Mouse (Mus musculus) forebrain, embryonic 13.5 days (tissue): Measurements from ENCODE around the gene St7. TPM values are rescaled to one million over a fixed set of nuclear protein-coding genes. Genes with fewer than 3 reads are reported as not detected.
"Not testable (repeated sequence)": the region's sequence is repeated elsewhere in the genome, so short reads cannot be mapped to it uniquely, and the experiment has no call there.

Experiments
- ATAC-seq: fragments of 200-750 bp; cut with Nextera tagmentation; 2 replicates; pipeline ENCODE4 v1.8.0; 2017
- H3K27ac ChIP-seq: fragments of 300-500 bp; sonication (generic); 2 replicates; pipeline ENCODE4 v1.5.1; 2015; ENCODE audit warnings: inconsistent platforms, mild to moderate bottlenecking, moderate library complexity
- H3K27me3 ChIP-seq: fragments of 300-500 bp; sonication (generic); 2 replicates; pipeline ENCODE4 v1.6.1; 2015; ENCODE audit warnings: mild to moderate bottlenecking, inconsistent platforms
- H3K36me3 ChIP-seq: fragments of 300-500 bp; sonication (generic); 2 replicates; pipeline ENCODE4 v1.6.1; 2015; ENCODE audit warnings: mild to moderate bottlenecking, inconsistent platforms; ENCODE audit not compliant: poor library complexity, severe bottlenecking
- H3K4me1 ChIP-seq: fragments of 300-500 bp; sonication (generic); 2 replicates; pipeline ENCODE4 v1.6.1; 2015; ENCODE audit warnings: inconsistent platforms
- H3K4me2 ChIP-seq: fragments of 300-500 bp; sonication (generic); 2 replicates; pipeline ENCODE4 v1.6.1; 2015; ENCODE audit warnings: inconsistent platforms, mild to moderate bottlenecking, moderate library complexity
- H3K4me3 ChIP-seq: fragments of 300-500 bp; sonication (generic); 2 replicates; pipeline ENCODE4 v1.5.1; 2015; ENCODE audit warnings: mild to moderate bottlenecking, inconsistent platforms
- H3K9ac ChIP-seq: fragments of 300-500 bp; sonication (generic); 2 replicates; pipeline ENCODE4 v1.6.1; 2015; ENCODE audit warnings: mild to moderate bottlenecking, inconsistent platforms
- H3K9me3 ChIP-seq: fragments of 300-500 bp; sonication (generic); replicated peaks from 2 replicates; pipeline ENCODE4 v1.6.1; 2016; ENCODE audit warnings: inconsistent platforms
- WGBS: fragments of 180-500 bp; shearing (Covaris S2); methylation state at CpG from one replicate; pipeline ENCODE4 v1.1.7; 2015; 5-methylcytosine and 5-hydroxymethylcytosine counted together
- polyA plus RNA-seq: library from polyadenylated mRNA; unstranded; fragments of >200 nt; fragmentation: Nextera tagmentation; extraction: Ambion mirVana; gene quantifications from 2 replicates; pipeline ENCODE4 v1.2.1, GENCODE M21; 2015

Gene St7
- polyA plus RNA-seq, 1 experiment from 2014 or later, result 49.5 TPM

- H3K4me2 ChIP-seq, result no peak overlapping the region
- ATAC-seq, result no peak
- no peaks in the 10 kb centered on the region for H3K36me3 ChIP-seq
- peaks cover 4% of the 10 kb centered on the region; the same call in 1 of the 2 replicates for H3K9me3 ChIP-seq
- H3K4me1 ChIP-seq, result no peaks in the 10 kb centered on the region
- no peak overlapping the region for H3K4me3 ChIP-seq
- 83% methylated on average over 6 of the region's 6 CpGs for WGBS
- H3K27me3 ChIP-seq, result no peaks in the 10 kb centered on the region
- no peak overlapping the region for H3K9ac ChIP-seq
- H3K27ac ChIP-seq, result no peak overlapping the region
Measured at GRCm38 (mm10) chr6:17680266-17680925, 12.3 kb upstream of the St7 start.

GRCm38 (mm10) chr6:17681810-17682209 lies 10.9 kb upstream of the St7 start:
- WGBS, result 97% methylated on average over 8 of the region's 8 CpGs
- no peaks in the 10 kb centered on the region for H3K27me3 ChIP-seq
- H3K4me3 ChIP-seq, result no peak overlapping the region
- ATAC-seq, result 0 out of 2 replicates have a peak, but pooled peaks have one; percentile 4
- H3K4me1 ChIP-seq, result no peaks in the 10 kb centered on the region
- H3K27ac ChIP-seq, result no peak overlapping the region
- H3K9ac ChIP-seq, result no peak overlapping the region
- H3K4me2 ChIP-seq, result no peak overlapping the region
- no peaks in the 10 kb centered on the region for H3K36me3 ChIP-seq
- peaks cover 4% of the 10 kb centered on the region; the same call in 1 of the 2 replicates for H3K9me3 ChIP-seq

- H3K4me3 ChIP-seq, result no peak overlapping the region
- 91% methylated on average over 5 of the region's 5 CpGs for WGBS
- no peaks in the 10 kb centered on the region for H3K9me3 ChIP-seq
- H3K36me3 ChIP-seq, result no peaks in the 10 kb centered on the region
- H3K4me2 ChIP-seq, result no peak overlapping the region
- no peak overlapping the region for H3K9ac ChIP-seq
- H3K4me1 ChIP-seq, result peaks cover 4% of the 10 kb centered on the region; the same call in 1 of the 2 replicates
- ATAC-seq, result no peak
- H3K27ac ChIP-seq, result no peak overlapping the region
- H3K27me3 ChIP-seq, result no peaks in the 10 kb centered on the region
Measured at GRCm38 (mm10) chr6:17688676-17689075, 4.1 kb upstream of the St7 start.

- Histone ChIP-seq H3K4me1 (peaks cover 17% of the 10 kb centered on the region), H3K4me3 (peak overlapping the region; percentile 73), H3K27me3 (no peaks in the 10 kb centered on the region), H3K4me2 (peak overlapping the region; percentile 91), H3K9me3 (no peaks in the 10 kb centered on the region), H3K9ac (peak overlapping the region; percentile 84), H3K27ac (peak overlapping the region; percentile 78), H3K36me3 (0 out of 2 replicates have a peak, but pooled peaks cover 5% of the 10 kb centered on the region)
- peak; percentile 90 for ATAC-seq
- whole genome bisulfite sequencing, result under 1% methylated on average over 58 of the region's 97 CpGs
Measured at GRCm38 (mm10) chr6:17693726-17694549, 1.2 kb downstream of the St7 start.

- Histone ChIP-seq H3K4me1 (peaks cover 17% of the 10 kb centered on the region), H3K9ac (peak overlapping the region; percentile 84), H3K4me2 (peak overlapping the region; percentile 91), H3K4me3 (peak overlapping the region; percentile 73), H3K36me3 (0 out of 2 replicates have a peak, but pooled peaks cover 5% of the 10 kb centered on the region), H3K27me3 (no peaks in the 10 kb centered on the region), H3K9me3 (no peaks in the 10 kb centered on the region), H3K27ac (peak overlapping the region; percentile 78)
- under 1% methylated on average over 46 of the region's 46 CpGs for WGBS
- peak; percentile 72 for ATAC-seq
Measured at GRCm38 (mm10) chr6:17694550-17694951, 1.8 kb downstream of the St7 start.

- Histone ChIP-seq H3K4me2 (peak overlapping the region; percentile 34), H3K4me1 (peaks cover 26% of the 10 kb centered on the region), H3K27ac (no peak overlapping the region), H3K27me3 (no peaks in the 10 kb centered on the region), H3K9ac (no peak overlapping the region), H3K9me3 (no peaks in the 10 kb centered on the region), H3K4me3 (no peak overlapping the region), H3K36me3 (0 out of 2 replicates have a peak, but pooled peaks cover 5% of the 10 kb centered on the region)
- ATAC-seq, result no peak
- 53% methylated on average over 5 of the region's 5 CpGs for WGBS
Measured at GRCm38 (mm10) chr6:17696321-17696734, 3.6 kb downstream of the St7 start.

- H3K27ac ChIP-seq, result no peak overlapping the region
- H3K4me3 ChIP-seq, result no peak overlapping the region
- peak; percentile 79 for ATAC-seq
- H3K27me3 ChIP-seq, result no peaks in the 10 kb centered on the region
- H3K4me1 ChIP-seq, result peaks cover 16% of the 10 kb centered on the region
- 0 out of 2 replicates have a peak overlapping the region, but pooled peaks have one; percentile 16 for H3K4me2 ChIP-seq
- 31% methylated on average over 7 of the region's 7 CpGs for WGBS
- no peak overlapping the region for H3K9ac ChIP-seq
- 0 out of 2 replicates have a peak, but pooled peaks cover 5% of the 10 kb centered on the region for H3K36me3 ChIP-seq
- H3K9me3 ChIP-seq, result no peaks in the 10 kb centered on the region
Measured at GRCm38 (mm10) chr6:17700936-17701612, 8.3 kb downstream of the St7 start.

GRCm38 (mm10) chr6:17704038-17704437 lies 11.3 kb downstream of the St7 start:
- not testable (repeated sequence) for H3K27ac ChIP-seq, H3K27me3 ChIP-seq, H3K36me3 ChIP-seq, H3K9ac ChIP-seq, H3K9me3 ChIP-seq, H3K4me2 ChIP-seq, ATAC-seq, H3K4me3 ChIP-seq
- H3K4me1 ChIP-seq, result peaks cover 13% of the 10 kb centered on the region
- WGBS, result 90% methylated on average over 1 of the region's 1 CpGs

- Histone ChIP-seq H3K4me1 (peaks cover 8% of the 10 kb centered on the region), H3K9me3 (no peaks in the 10 kb centered on the region), H3K9ac (no peak overlapping the region), H3K27me3 (no peaks in the 10 kb centered on the region), H3K4me2 (no peak overlapping the region), H3K4me3 (no peak overlapping the region), H3K27ac (no peak overlapping the region), H3K36me3 (no peaks in the 10 kb centered on the region)
- 96% methylated on average over 3 of the region's 3 CpGs for WGBS
- no peak for ATAC-seq
Measured at GRCm38 (mm10) chr6:17705973-17706372, 13.2 kb downstream of the St7 start.

- WGBS, result 94% methylated on average over 7 of the region's 7 CpGs
- Histone ChIP-seq H3K9me3 (peaks cover 4% of the 10 kb centered on the region; the same call in 1 of the 2 replicates), H3K4me3 (no peak overlapping the region), H3K9ac (no peak overlapping the region), H3K27ac (no peak overlapping the region), H3K36me3 (no peaks in the 10 kb centered on the region), H3K4me2 (no peak overlapping the region), H3K27me3 (no peaks in the 10 kb centered on the region), H3K4me1 (peaks cover 11% of the 10 kb centered on the region; the same call in 1 of the 2 replicates)
- no peak for ATAC-seq
Measured at GRCm38 (mm10) chr6:17718978-17719377, 26.2 kb downstream of the St7 start.

- H3K9me3 ChIP-seq, result peaks cover 3% of the 10 kb centered on the region; the same call in 1 of the 2 replicates
- no peaks in the 10 kb centered on the region for H3K27me3 ChIP-seq
- WGBS, result 94% methylated on average over 5 of the region's 5 CpGs
- ATAC-seq, result no peak
- no peak overlapping the region for H3K9ac ChIP-seq
- H3K36me3 ChIP-seq, result no peaks in the 10 kb centered on the region
- no peak overlapping the region for H3K27ac ChIP-seq
- H3K4me1 ChIP-seq, result peaks cover 11% of the 10 kb centered on the region; the same call in 1 of the 2 replicates
- no peak overlapping the region for H3K4me3 ChIP-seq
- H3K4me2 ChIP-seq, result no peak overlapping the region
Measured at GRCm38 (mm10) chr6:17719423-17719822, 26.7 kb downstream of the St7 start.
